In the genomic region with DNA sequence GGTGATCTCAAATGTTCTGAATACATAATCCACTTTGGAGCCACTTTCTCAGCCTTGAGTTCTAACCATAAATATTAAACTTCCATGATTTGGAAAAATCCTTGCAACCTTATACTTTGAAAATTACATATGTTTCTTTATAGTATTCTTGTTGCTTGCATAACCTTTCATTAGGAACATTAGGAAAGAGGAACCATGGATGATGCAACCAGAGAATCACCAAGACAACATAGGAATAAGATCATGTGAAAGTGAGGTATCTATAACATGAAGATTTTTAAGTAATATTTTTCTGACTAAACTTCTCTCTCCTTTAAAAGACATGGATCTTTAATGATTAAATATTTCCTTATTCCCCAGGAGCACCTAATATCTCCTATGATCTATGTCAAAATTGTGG, we compare ENCODE assay signal across 25 mouse cellular contexts.
DNase-seq lines count a peak whose midpoint lies in the region; ATAC-seq and TF ChIP-seq lines count a peak whose summit lies in the region.
"Had no signal": no experiment of that assay in that cellular context is flagged by ENCODE, and none has a peak within 500 bp of the region (broad histone marks: within the 10 kb centered on the region; RNA-seq: fewer than 3 reads in every experiment).

No protein-coding gene starts in this region.

- ATAC-seq in liver, embryonic 11.5 days (replicated peaks; ENCODE audit: low FRiP score), result no peak
- ATAC-seq in common myeloid progenitor, adult 5-6 weeks (replicated peaks; ENCODE audit: low read depth, poor library complexity, severe bottlenecking), result peak; percentile 77
- peak; percentile 80 for ATAC-seq in megakaryocyte, adult 5-6 weeks (ENCODE audit: poor library complexity, severe bottlenecking)
- ATAC-seq: forebrain, embryonic 14.5 days; forebrain, postnatal 0 days had no signal

- peak; percentile 30 for DNase-seq in liver, adult 2 months (ENCODE audit: extremely low read depth, low read depth, low spot score)
- no peak for DNase-seq in liver, embryonic 11.5 days (ENCODE audit: low spot score)
- no peak for DNase-seq in right cerebral cortex, postnatal 10 days (ENCODE audit: low spot score in 2 of 2)
- DNase-seq in layer of hippocampus, adult 18-20 months (ENCODE audit: low spot score in 2 of 2), result no peak
- no peak for DNase-seq in urinary bladder, postnatal 25 days (ENCODE audit: low spot score)
- DNase-seq: adrenal gland, adult 2 months; adrenal gland, postnatal 14 days; B cell, adult 2 months; cerebellum, adult 11 months; cerebellum, adult 2 months; cerebellum, postnatal 10 days; forebrain, postnatal 0 days; gastrocnemius, adult 2 months; gastrocnemius, postnatal 25 days; heart, adult 2 months had no signal

- no peak overlapping the region for H3K9ac ChIP-seq in liver, adult 2 months (ENCODE audit: low read depth, low read length)
- no peak overlapping the region for H3K9ac ChIP-seq in liver, embryonic 11.5 days (ENCODE audit: low read depth, low read length)
- H3K9ac ChIP-seq: embryonic facial prominence, embryonic 12.5 days; embryonic facial prominence, embryonic 15.5 days; forebrain, postnatal 0 days; hindbrain, embryonic 12.5 days; hindbrain, embryonic 15.5 days had no signal

- TF ChIP-seq CTCF in liver, adult 2 months (IDR thresholded peaks at IDR 0.05; ENCODE audit: low read depth, low read length), result no peak

- no peaks in the 10 kb centered on the region for H3K9me3 ChIP-seq in liver, embryonic 11.5 days (ENCODE audit: control insufficient read depth, low read length)
- H3K9me3 ChIP-seq: embryonic facial prominence, embryonic 12.5 days; embryonic facial prominence, embryonic 15.5 days; G1E; heart, embryonic 10.5 days; hindbrain, embryonic 12.5 days; hindbrain, embryonic 15.5 days had no signal

- no peak for TF ChIP-seq POLR2A in liver, adult 2 months (IDR thresholded peaks at IDR 0.05; ENCODE audit: extremely low read depth, insufficient read depth, low read length)

- H3K27ac ChIP-seq in liver, adult 2 months (replicated peaks; ENCODE audit: insufficient read depth, low read depth, low read length), result no peak overlapping the region
- H3K27ac ChIP-seq in liver, embryonic 11.5 days (ENCODE audit: low read depth, low read length), result no peak overlapping the region
- H3K27ac ChIP-seq: embryonic facial prominence, embryonic 12.5 days; embryonic facial prominence, embryonic 15.5 days; gastrocnemius, adult 2 months; heart, adult 2 months; heart, embryonic 10.5 days; hindbrain, embryonic 12.5 days; hindbrain, embryonic 15.5 days had no signal

- H3K4me2 ChIP-seq in liver, embryonic 11.5 days, result no peak overlapping the region
- H3K4me2 ChIP-seq: embryonic facial prominence, embryonic 12.5 days; embryonic facial prominence, embryonic 15.5 days; hindbrain, embryonic 12.5 days; hindbrain, embryonic 15.5 days had no signal

- H3K36me3 ChIP-seq in liver, adult 2 months (ENCODE audit: control insufficient read depth, insufficient read depth, low read length), result no peaks in the 10 kb centered on the region
- H3K36me3 ChIP-seq in liver, embryonic 11.5 days (ENCODE audit: control insufficient read depth, insufficient read depth, low read length), result no peaks in the 10 kb centered on the region
- H3K36me3 ChIP-seq: embryonic facial prominence, embryonic 12.5 days; embryonic facial prominence, embryonic 15.5 days; G1E; heart, embryonic 10.5 days; hindbrain, embryonic 12.5 days; hindbrain, embryonic 15.5 days had no signal

- no peak overlapping the region for H3K4me3 ChIP-seq in liver, adult 2 months (ENCODE audit: insufficient read depth, low read depth, low read length)
- no peak overlapping the region for H3K4me3 ChIP-seq in liver, embryonic 11.5 days (ENCODE audit: low read depth, low read length)
- H3K4me3 ChIP-seq: embryonic facial prominence, embryonic 12.5 days; embryonic facial prominence, embryonic 15.5 days; gastrocnemius, adult 2 months; heart, adult 2 months; heart, embryonic 10.5 days; hindbrain, embryonic 12.5 days; hindbrain, embryonic 15.5 days had no signal

- no peaks in the 10 kb centered on the region for H3K79me2 ChIP-seq in liver, adult 2 months (ENCODE audit: control insufficient read depth, insufficient read depth, low read length)

- H3K27me3 ChIP-seq in liver, adult 2 months (ENCODE audit: control insufficient read depth, insufficient read depth, low read length), result no peaks in the 10 kb centered on the region
- H3K27me3 ChIP-seq in liver, embryonic 11.5 days (replicated peaks; ENCODE audit: control insufficient read depth, insufficient read depth, low read length), result no peaks in the 10 kb centered on the region
- H3K27me3 ChIP-seq: CH12.LX; embryonic facial prominence, embryonic 12.5 days; embryonic facial prominence, embryonic 15.5 days; hindbrain, embryonic 12.5 days; hindbrain, embryonic 15.5 days had no signal

- no peaks in the 10 kb centered on the region for H3K4me1 ChIP-seq in liver, adult 2 months (ENCODE audit: control insufficient read depth, insufficient read depth, low read length)
- no peaks in the 10 kb centered on the region for H3K4me1 ChIP-seq in liver, embryonic 11.5 days (replicated peaks; ENCODE audit: control insufficient read depth, insufficient read depth, low read length)
- H3K4me1 ChIP-seq: embryonic facial prominence, embryonic 12.5 days; embryonic facial prominence, embryonic 15.5 days; heart, embryonic 10.5 days; hindbrain, embryonic 12.5 days; hindbrain, embryonic 15.5 days had no signal
